Mouse (Mus musculus): ENCODE results near the gene Dusp1. TPM values are rescaled to one million over a fixed set of nuclear protein-coding genes. Genes with fewer than 3 reads are reported as not detected.
A peak's percentile ranks its signal among the peaks of the same experiment; 100 is the strongest.

Dusp1 gene
- polyA plus RNA-seq, 1 experiment from 2014 or later: 36.9 TPM

DNA sequence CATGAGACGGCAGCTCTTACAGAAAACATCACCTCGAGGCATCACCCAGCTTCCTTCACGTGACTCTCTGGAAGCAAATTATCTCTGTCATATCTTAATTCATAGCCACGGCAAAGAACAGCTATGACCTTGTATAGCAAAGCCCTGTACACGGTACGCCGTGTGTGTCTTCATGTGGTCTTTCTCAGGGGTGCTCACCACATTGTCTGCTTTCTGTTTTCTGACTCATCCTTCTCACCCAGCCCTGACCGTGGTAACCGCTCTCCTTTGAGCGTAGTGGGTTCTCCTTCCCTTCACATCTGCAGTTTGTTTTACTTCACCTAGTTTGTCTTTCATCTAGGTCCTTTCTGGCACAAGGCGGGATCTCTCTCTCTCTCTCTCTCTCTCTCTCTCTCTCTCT is 10.3 kb upstream of the Dusp1 start:
- no peak for ATAC-seq (ENCODE audit: insufficient number of reproducible peaks, insufficient read depth, low FRiP score, low read depth)
- Histone ChIP-seq H3K36me3 (ENCODE audit: control insufficient read depth, insufficient read depth, low read length) (peaks cover 53% of the 10 kb centered on the region), H3K4me2 (ENCODE audit: low read length) (no peak overlapping the region), H3K27ac (replicated peaks in 1 of 2; ENCODE audit: control insufficient read depth in 1 of 2, insufficient read depth in 1 of 2, low read depth in 2 of 2, low read length in 2 of 2) (no peak overlapping the region), H3K4me3 (ENCODE audit: control insufficient read depth in 1 of 2, insufficient read depth in 1 of 2, low read depth in 1 of 2, low read length in 2 of 2) (no peak overlapping the region), H3K9ac (ENCODE audit: low read length) (no peak overlapping the region), H3K9me3 (ENCODE audit: control insufficient read depth, low read length) (no peaks in the 10 kb centered on the region), H3K27me3 (ENCODE audit: control insufficient read depth, insufficient read depth, low read length) (no peaks in the 10 kb centered on the region), H3K4me1 (ENCODE audit: control insufficient read depth in 2 of 2, insufficient read depth in 2 of 2, low read length in 2 of 2) (peaks cover 33 to 45% of the 10 kb centered on the region in 2 experiments)
- 90% methylated on average over 11 of the region's 11 CpGs for WGBS

DNA sequence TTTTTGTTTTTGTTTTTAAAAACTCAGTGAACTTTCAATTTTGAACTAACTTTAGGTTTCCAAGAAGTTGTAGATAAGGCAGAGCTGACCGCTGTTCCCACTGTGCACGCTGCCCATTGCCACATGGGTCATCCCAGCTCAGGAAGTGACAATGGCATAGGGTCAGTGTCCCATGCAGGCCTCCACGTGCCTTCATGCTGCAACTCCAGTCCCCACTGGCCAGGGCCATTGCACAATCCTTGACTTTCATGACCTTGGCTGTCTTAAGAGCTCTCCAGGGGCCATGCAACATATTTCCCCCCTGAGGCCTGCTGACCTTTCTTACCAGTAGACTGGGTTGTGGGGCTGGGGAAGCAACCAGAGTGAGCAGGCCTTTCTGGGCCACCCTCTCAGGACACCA is 9.4 kb upstream of the Dusp1 start:
- Histone ChIP-seq H3K36me3 (ENCODE audit: control insufficient read depth, insufficient read depth, low read length) (peaks cover 59% of the 10 kb centered on the region), H3K9me3 (ENCODE audit: control insufficient read depth, low read length) (no peaks in the 10 kb centered on the region), H3K27me3 (ENCODE audit: control insufficient read depth, insufficient read depth, low read length) (no peaks in the 10 kb centered on the region), H3K27ac (replicated peaks in 1 of 2; ENCODE audit: control insufficient read depth in 1 of 2, insufficient read depth in 1 of 2, low read depth in 2 of 2, low read length in 2 of 2) (no peak overlapping the region), H3K9ac (ENCODE audit: low read length) (no peak overlapping the region), H3K4me1 (ENCODE audit: control insufficient read depth in 2 of 2, insufficient read depth in 2 of 2, low read length in 2 of 2) (peaks cover 24 to 36% of the 10 kb centered on the region in 2 experiments), H3K4me2 (ENCODE audit: low read length) (no peak overlapping the region), H3K4me3 (ENCODE audit: control insufficient read depth in 1 of 2, insufficient read depth in 1 of 2, low read depth in 1 of 2, low read length in 2 of 2) (no peak overlapping the region)
- ATAC-seq (ENCODE audit: insufficient number of reproducible peaks, insufficient read depth, low FRiP score, low read depth): no peak
- WGBS: 60% methylated on average over 3 of the region's 3 CpGs

DNA sequence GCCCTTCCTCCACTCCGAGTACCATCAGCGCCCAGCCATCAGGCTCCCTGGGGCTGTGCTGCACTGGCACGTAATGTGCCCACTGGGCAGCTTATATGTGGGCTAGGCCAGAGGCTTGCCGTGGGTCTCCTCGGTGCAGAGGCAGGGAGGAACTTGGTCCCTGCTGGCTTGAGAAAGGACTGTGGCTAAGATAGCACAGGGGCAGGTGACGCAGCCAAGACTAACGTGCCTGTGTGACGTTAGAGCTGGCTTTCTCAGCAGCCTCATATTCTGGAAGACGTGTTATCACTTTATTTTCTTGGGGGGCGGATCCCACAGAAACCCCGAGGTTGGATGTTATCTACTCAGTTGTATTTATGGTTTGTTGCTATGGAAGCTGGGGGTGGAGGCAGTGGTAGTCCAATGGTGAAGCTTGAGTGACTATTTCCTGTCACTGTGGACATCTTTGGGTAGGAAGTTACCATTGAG is 8.8 kb upstream of the Dusp1 start:
- Histone ChIP-seq H3K9me3 (ENCODE audit: control insufficient read depth, low read length) (0 out of 2 replicates have a peak, but pooled peaks cover 3% of the 10 kb centered on the region), H3K27me3 (ENCODE audit: control insufficient read depth, insufficient read depth, low read length) (no peaks in the 10 kb centered on the region), H3K36me3 (ENCODE audit: control insufficient read depth, insufficient read depth, low read length) (peaks cover 61% of the 10 kb centered on the region), H3K9ac (ENCODE audit: low read length) (no peak overlapping the region; the same call in 1 of the 2 replicates), H3K4me3 (ENCODE audit: control insufficient read depth in 1 of 2, insufficient read depth in 1 of 2, low read depth in 1 of 2, low read length in 2 of 2) (no peak overlapping the region), H3K4me2 (ENCODE audit: low read length) (no peak overlapping the region), H3K4me1 (ENCODE audit: control insufficient read depth in 2 of 2, insufficient read depth in 2 of 2, low read length in 2 of 2) (peaks cover 18 to 29% of the 10 kb centered on the region in 2 experiments), H3K27ac (replicated peaks in 1 of 2; ENCODE audit: control insufficient read depth in 1 of 2, insufficient read depth in 1 of 2, low read depth in 2 of 2, low read length in 2 of 2) (0 out of 4 replicates have a peak overlapping the region, but pooled peaks of 1 of the 2 experiments have one; percentile 30)
- 0 out of 2 replicates have a peak, but pooled peaks have one; percentile 10 for ATAC-seq (ENCODE audit: insufficient number of reproducible peaks, insufficient read depth, low FRiP score, low read depth)
- 50% methylated on average over 11 of the region's 11 CpGs for WGBS

DNA sequence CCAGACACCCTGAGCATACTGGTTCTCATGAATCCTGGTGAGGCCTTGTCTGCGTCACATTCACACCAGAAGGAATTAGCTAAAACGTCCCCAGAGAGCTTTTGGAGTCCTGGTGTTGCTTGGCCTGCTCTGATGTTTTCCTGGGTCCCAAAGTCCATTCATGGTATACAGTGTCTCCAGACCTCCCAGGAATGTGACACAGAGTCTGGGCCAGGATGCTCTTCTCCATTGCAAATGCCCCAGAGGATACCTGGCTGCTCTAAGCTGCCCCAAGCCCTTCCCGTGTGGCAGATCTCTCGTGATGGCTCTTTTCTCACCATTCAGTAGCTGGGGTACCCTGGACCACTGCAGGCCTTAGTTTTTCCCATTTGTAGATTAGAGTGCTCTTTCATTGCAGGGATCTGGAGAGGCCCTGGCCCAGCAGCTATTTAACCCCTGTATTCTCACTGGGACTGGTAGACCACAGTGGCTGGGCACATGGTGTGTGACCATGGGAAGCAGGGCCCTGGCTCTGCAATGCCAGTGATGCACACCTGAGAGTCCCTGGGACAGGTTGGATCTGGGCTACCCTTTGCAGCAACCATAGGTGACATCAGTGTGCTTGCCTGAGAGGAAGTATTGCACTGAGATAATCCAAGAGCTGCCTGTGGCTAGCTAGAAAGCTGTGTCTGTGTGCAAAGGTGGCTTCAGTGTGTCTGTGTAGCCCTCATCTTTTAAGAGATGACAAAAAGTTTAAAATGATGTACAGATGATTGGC is 7.8 kb upstream of the Dusp1 start:
- Histone ChIP-seq H3K9me3 (ENCODE audit: control insufficient read depth, low read length) (0 out of 2 replicates have a peak, but pooled peaks cover 3% of the 10 kb centered on the region), H3K4me3 (ENCODE audit: control insufficient read depth in 1 of 2, insufficient read depth in 1 of 2, low read depth in 1 of 2, low read length in 2 of 2) (no peak overlapping the region), H3K4me2 (ENCODE audit: low read length) (no peak overlapping the region), H3K4me1 (ENCODE audit: control insufficient read depth in 2 of 2, insufficient read depth in 2 of 2, low read length in 2 of 2) (peaks cover 18 to 23% of the 10 kb centered on the region in 2 experiments), H3K9ac (ENCODE audit: low read length) (no peak overlapping the region), H3K27ac (replicated peaks in 1 of 2; ENCODE audit: control insufficient read depth in 1 of 2, insufficient read depth in 1 of 2, low read depth in 2 of 2, low read length in 2 of 2) (no peak overlapping the region), H3K36me3 (ENCODE audit: control insufficient read depth, insufficient read depth, low read length) (peaks cover 58% of the 10 kb centered on the region), H3K27me3 (ENCODE audit: control insufficient read depth, insufficient read depth, low read length) (no peaks in the 10 kb centered on the region)
- WGBS: 71% methylated on average over 4 of the region's 4 CpGs
- no peak for ATAC-seq (ENCODE audit: insufficient number of reproducible peaks, insufficient read depth, low FRiP score, low read depth)

DNA sequence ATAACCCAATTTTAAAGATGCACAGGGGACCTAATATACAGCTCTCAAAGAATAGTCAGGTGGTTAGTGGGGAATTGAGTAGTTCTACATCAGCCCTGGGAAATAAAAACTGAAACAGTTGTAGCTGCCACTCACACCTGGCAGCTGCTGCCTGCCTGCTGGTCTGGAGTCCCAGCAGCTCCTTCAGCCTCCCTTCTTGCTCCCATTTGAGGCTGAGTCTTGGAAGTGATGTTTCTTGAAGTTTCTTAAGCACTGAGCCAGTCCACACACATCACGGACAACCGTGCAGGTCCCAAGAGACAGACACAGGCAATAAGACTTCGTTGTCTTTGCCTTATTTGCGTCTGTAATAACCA is 5.9 kb upstream of the Dusp1 start:
- 96% methylated on average over 4 of the region's 4 CpGs for WGBS
- no peak for ATAC-seq (ENCODE audit: insufficient number of reproducible peaks, insufficient read depth, low FRiP score, low read depth)
- H3K9ac ChIP-seq (ENCODE audit: low read length): no peak overlapping the region
- peaks cover 65% of the 10 kb centered on the region for H3K36me3 ChIP-seq (ENCODE audit: control insufficient read depth, insufficient read depth, low read length)
- 0 out of 4 replicates have a peak overlapping the region, but pooled peaks of 1 of the 2 experiments have one; percentile 28 for H3K27ac ChIP-seq (replicated peaks in 1 of 2; ENCODE audit: control insufficient read depth in 1 of 2, insufficient read depth in 1 of 2, low read depth in 2 of 2, low read length in 2 of 2)
- peaks cover 9 to 21% of the 10 kb centered on the region in 2 experiments; a peak in 3 of 4 replicates for H3K4me1 ChIP-seq (ENCODE audit: control insufficient read depth in 2 of 2, insufficient read depth in 2 of 2, low read length in 2 of 2)
- 0 out of 2 replicates have a peak, but pooled peaks cover 3% of the 10 kb centered on the region for H3K9me3 ChIP-seq (ENCODE audit: control insufficient read depth, low read length)
- H3K4me3 ChIP-seq (ENCODE audit: control insufficient read depth in 1 of 2, insufficient read depth in 1 of 2, low read depth in 1 of 2, low read length in 2 of 2): no peak overlapping the region
- H3K4me2 ChIP-seq (ENCODE audit: low read length): no peak overlapping the region
- no peaks in the 10 kb centered on the region for H3K27me3 ChIP-seq (ENCODE audit: control insufficient read depth, insufficient read depth, low read length)

DNA sequence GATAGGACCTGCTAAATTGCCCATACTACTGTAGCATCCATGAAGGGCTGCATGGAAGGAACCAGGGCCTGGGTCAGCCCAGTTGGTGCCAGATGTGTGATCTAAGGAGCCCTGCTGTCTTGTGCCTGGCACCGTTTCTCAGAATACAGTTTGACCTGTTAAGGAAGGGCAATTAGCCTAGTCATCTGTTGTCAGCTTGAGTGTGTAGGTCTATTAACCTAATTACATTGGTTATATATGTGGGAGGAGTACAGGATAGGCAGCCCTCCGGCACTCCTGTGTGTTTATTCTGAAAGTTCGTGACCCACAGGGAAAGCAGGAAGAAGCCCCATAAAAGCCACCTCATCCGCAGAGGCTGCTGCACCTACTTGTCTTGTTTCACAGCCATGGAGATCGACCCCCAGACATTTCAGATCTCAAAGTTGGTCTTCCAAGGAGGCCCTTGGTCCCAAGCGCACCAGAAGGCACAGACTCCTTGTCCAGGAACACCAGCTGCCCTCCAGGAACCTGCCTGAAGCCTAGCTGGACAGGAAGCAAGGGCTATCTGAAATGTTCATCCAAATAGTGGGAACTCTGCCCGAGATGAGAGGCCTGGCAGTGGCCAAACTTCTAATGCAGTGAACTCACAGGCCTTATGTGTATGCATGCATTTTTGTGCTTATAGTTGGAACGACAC is 5.4 kb upstream of the Dusp1 start:
- peaks cover 62% of the 10 kb centered on the region for H3K36me3 ChIP-seq (ENCODE audit: control insufficient read depth, insufficient read depth, low read length)
- H3K9me3 ChIP-seq (ENCODE audit: control insufficient read depth, low read length): 0 out of 2 replicates have a peak, but pooled peaks cover 3% of the 10 kb centered on the region
- no peak for ATAC-seq (ENCODE audit: insufficient number of reproducible peaks, insufficient read depth, low FRiP score, low read depth)
- H3K9ac ChIP-seq (ENCODE audit: low read length): no peak overlapping the region
- peaks cover 14 to 26% of the 10 kb centered on the region in 2 experiments for H3K4me1 ChIP-seq (ENCODE audit: control insufficient read depth in 2 of 2, insufficient read depth in 2 of 2, low read length in 2 of 2)
- H3K4me2 ChIP-seq (ENCODE audit: low read length): no peak overlapping the region
- no peaks in the 10 kb centered on the region for H3K27me3 ChIP-seq (ENCODE audit: control insufficient read depth, insufficient read depth, low read length)
- WGBS: 68% methylated on average over 8 of the region's 8 CpGs
- H3K4me3 ChIP-seq (ENCODE audit: control insufficient read depth in 1 of 2, insufficient read depth in 1 of 2, low read depth in 1 of 2, low read length in 2 of 2): no peak overlapping the region
- H3K27ac ChIP-seq (replicated peaks in 1 of 2; ENCODE audit: control insufficient read depth in 1 of 2, insufficient read depth in 1 of 2, low read depth in 2 of 2, low read length in 2 of 2): 0 out of 4 replicates have a peak overlapping the region, but pooled peaks of 1 of the 2 experiments have one; percentile 28

DNA sequence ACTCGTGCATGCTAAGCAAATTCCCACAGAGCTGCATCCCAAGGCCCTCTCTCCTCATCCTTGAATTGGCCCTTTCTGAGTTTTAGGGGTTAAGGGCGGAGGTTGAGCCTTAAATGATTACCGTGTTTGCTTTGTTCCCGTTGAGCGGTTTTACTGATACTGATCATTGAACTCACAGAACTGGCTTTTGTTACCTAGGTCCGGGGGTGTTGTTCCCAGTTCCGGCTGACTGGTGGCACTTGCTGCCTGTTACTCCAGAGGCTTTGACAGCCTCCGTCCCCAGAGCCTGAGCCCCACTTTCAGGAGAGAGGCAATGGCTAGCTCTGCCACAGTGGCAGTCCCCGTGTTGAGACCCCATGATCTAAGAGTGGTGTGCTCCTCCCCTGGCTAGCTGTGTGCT is 2.5 kb upstream of the Dusp1 start:
- Histone ChIP-seq H3K4me3 (ENCODE audit: control insufficient read depth in 1 of 2, insufficient read depth in 1 of 2, low read depth in 1 of 2, low read length in 2 of 2) (no peak overlapping the region), H3K36me3 (ENCODE audit: control insufficient read depth, insufficient read depth, low read length) (peaks cover 46% of the 10 kb centered on the region), H3K27me3 (ENCODE audit: control insufficient read depth, insufficient read depth, low read length) (no peaks in the 10 kb centered on the region), H3K9ac (ENCODE audit: low read length) (no peak overlapping the region), H3K4me1 (ENCODE audit: control insufficient read depth in 2 of 2, insufficient read depth in 2 of 2, low read length in 2 of 2) (peaks cover 15 to 22% of the 10 kb centered on the region in 2 experiments), H3K4me2 (ENCODE audit: low read length) (no peak overlapping the region), H3K9me3 (ENCODE audit: control insufficient read depth, low read length) (0 out of 2 replicates have a peak, but pooled peaks cover 3% of the 10 kb centered on the region), H3K27ac (replicated peaks in 1 of 2; ENCODE audit: control insufficient read depth in 1 of 2, insufficient read depth in 1 of 2, low read depth in 2 of 2, low read length in 2 of 2) (no peak overlapping the region)
- no peak for ATAC-seq (ENCODE audit: insufficient number of reproducible peaks, insufficient read depth, low FRiP score, low read depth)
- 72% methylated on average over 9 of the region's 9 CpGs for WGBS

All from heart, embryonic 14.5 days (tissue).